Mouse (Mus musculus): ENCODE measurements around the gene Rnaset2a.
"Not testable (repeated sequence)": the region's sequence is repeated elsewhere in the genome, so short reads cannot be mapped to it uniquely, and the experiment has no call there.

Rnaset2a gene

DNA sequence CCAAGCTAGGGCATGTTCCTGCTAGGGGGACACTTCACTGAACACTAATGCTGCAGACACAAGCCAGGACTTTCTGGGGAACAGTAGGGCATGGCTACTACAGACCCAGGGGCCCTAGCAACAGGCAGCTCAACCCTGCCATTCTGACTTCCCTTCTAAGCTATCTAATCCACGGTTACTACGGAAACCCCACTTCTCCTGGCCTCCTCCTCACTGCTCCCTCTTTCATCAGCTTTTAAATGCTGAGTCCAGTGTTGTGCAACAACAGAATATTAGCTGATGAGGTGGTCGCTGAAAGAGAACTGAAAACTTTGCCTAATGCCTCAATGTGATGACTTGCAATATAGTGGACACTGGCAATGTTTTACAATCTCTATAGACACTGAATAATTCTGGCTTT lies 7.7 kb downstream of the Rnaset2a start:
- DNase-seq (ENCODE audit: extremely low read depth, low read depth) = peak; percentile 14

DNA sequence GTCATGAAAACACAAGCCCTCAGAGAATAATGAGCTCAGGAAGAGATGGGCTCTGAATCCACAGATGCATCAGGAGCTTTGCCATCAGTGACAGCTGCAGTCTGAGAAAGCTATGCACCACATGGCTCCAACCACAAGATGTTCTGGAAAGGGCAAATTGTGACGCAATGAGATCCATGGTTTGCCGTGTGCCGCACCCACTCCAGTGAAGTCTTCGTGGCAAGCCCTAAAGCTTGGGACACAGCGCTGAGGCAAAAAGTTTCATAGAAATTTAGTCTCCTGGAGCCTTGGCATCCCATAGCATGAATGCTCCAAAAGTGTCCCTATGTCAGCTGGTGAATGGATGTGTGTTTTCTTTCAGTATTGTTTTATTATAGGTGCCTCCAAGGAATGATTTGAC lies 9.8 kb downstream of the Rnaset2a start:
- not testable (repeated sequence) for DNase-seq (ENCODE audit: extremely low read depth, low read depth)

DNA sequence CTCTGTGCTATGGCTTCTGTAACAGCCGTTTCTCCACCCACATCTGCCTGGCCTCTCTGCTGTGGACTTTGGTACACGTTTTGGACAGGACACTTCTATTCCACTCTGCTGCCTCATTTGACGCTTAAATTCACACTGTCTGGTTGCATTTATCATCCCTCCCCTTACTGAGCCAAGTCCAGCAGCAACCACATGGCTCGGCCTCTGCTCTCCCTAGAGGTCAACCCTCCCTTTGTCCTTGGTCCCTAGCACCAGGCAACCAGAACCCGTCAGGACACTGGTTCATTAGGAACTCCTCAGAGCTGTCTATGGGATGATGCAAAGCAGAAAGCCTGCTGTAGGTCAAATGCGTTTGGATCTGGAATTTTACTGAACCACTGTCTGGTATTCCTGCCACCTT lies 17.0 kb downstream of the Rnaset2a start:
- not testable (repeated sequence) for DNase-seq (ENCODE audit: extremely low read depth, low read depth)

DNA sequence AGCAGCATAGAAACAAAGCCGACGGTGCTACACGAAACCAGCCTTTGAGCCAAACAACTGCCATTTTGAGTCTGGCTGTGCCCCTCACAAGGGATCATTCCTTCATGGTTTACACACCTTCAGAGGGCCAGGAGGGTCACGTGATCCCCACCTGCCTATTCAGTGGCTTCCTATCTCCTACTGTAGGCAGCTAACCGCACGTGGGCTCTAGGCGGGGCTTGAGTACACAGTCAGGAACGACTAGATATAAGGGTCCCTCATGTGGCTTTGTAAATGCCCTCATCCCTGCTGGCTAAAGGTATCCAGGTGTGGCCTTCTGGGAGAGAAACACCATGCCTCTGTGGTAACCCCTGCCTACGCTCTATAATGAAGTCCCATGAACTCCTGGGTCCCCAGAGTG lies 18.3 kb downstream of the Rnaset2a start:
- DNase-seq (ENCODE audit: extremely low read depth, low read depth) = not testable (repeated sequence)

DNA sequence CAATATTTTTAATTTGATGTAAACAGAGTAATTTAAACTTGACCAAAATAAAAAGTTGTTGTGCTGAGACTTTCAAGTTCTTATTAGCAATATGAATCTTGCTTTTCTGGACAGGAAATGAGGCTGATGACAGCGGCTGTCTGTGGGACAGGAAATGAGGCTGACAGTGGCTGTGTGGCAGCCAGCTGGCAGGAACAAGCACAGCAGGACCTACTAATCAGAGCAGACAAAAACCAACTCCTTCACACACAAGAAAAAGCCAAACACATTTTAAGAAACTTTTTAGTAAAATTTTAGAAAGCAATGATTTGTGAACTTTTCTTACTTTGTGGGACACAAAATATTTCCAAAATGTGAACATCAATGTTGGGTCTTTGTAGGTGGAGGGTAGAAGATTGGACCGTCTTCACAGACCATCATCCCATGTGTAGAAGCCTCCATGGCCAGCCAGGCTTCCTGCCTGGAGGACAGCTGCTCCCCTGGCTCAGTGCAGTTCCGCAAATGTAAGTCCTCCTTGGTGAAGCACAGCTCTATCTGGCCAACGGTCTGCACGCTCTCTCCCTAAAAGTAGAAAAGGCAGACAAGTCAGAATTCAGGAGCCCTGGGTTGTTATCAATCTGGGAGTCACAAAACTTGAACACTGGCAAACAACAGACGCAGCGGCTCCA lies 19.4 kb downstream of the Rnaset2a start:
- not testable (repeated sequence) for DNase-seq (ENCODE audit: extremely low read depth, low read depth)

DNA sequence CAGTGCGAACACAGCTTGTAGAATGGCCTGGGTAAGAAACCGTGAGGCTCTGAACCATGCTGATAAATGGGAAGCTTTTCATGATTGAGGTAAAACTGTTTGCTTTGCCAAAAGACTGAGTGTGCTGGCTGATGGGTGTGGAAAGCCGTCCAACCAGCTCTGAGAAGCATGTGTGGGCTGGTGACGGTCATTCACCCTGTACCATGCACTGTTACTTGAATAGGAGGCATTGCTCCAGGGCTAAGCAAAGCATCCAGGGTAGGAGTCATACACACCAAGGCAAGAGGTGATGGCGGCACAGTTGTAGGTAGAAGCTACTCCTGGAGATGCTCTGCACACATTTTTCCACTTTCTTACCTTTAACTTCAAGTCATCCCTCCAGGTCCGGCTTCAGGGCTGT lies 23.3 kb downstream of the Rnaset2a start:
- not testable (repeated sequence) for DNase-seq (ENCODE audit: extremely low read depth, low read depth)

GRCm38 (mm10) chr17:8122974-8123373 lies 24.9 kb downstream of the Rnaset2a start:
- DNase-seq (ENCODE audit: extremely low read depth, low read depth) = not testable (repeated sequence)

DNA sequence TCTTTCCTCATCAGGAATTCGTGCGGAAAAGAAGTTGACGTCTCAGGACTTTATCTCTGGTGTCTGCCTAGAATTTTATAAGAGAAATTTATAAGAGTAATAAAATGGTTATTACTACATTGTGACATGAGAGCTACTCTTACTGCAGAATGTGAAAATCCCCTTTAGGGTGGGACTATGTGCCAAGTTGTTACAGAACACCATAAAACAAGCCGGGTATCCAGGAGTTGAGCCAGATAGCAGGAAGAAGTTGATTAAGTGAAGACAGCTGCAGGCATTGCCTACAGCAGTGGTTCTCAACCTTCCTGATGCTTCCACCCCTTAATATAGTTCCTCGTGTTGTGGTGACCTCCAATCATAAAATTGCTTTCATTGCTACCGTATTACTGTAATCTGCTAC lies 31.0 kb downstream of the Rnaset2a start:
- DNase-seq (ENCODE audit: extremely low read depth, low read depth) = not testable (repeated sequence)

DNA sequence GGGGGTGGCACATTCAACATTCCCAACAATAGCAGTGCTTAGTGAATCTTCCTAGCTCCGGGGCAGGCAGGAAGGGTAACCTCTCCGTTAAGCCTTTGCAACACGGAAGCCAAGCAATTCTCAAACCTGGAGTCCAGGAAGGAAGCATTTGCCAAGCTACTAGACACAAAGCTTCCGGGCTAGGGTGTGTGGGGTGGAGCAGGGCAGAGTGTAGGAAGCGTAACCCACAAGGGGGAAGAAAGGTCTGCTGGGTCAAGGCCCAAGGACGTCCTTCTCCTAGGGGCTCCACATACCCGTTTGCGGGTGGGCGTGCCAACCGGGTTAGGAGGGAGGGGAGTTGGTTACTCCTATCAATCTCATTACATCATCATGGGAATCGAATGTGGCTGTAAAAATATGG lies 31.5 kb downstream of the Rnaset2a start:
- DNase-seq (ENCODE audit: extremely low read depth, low read depth) = not testable (repeated sequence)

DNA sequence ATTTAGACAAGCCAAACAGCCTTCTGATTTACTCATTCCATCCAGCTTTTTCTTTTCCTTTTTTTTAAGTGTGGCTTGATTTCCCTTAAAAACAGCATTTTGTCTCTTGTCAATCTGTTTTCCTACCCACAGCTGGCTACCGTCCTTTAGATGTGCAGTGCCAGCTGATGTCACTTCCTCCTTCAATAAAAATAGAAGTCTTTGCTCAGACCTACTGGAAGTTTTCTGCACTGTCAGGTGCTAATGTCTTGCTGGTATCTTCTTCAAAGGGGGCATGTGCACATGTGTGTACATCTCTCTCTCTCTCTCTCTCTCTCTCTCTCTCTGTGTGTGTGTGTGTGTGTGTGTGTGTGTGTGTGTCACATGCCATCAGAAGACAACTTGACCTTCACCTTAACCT lies 35.7 kb downstream of the Rnaset2a start:
- not testable (repeated sequence) for DNase-seq (ENCODE audit: extremely low read depth, low read depth)

DNA sequence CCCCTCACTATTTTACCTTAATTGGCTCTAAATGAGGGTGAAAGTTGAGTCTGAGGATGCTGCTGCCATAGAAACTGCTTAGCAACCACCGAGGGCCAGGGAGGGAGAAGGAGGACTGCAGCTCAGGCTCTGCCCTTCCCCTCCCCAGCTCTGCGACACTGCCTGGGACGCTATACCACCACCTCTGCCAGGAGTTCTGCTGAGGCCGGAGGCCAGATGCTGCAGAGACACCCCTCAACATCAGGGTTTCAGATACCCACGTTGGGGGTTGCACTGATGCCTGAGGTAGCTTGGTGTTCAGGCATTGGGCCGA lies 46.6 kb downstream of the Rnaset2a start:
- DNase-seq (ENCODE audit: extremely low read depth, low read depth) = not testable (repeated sequence)

DNA sequence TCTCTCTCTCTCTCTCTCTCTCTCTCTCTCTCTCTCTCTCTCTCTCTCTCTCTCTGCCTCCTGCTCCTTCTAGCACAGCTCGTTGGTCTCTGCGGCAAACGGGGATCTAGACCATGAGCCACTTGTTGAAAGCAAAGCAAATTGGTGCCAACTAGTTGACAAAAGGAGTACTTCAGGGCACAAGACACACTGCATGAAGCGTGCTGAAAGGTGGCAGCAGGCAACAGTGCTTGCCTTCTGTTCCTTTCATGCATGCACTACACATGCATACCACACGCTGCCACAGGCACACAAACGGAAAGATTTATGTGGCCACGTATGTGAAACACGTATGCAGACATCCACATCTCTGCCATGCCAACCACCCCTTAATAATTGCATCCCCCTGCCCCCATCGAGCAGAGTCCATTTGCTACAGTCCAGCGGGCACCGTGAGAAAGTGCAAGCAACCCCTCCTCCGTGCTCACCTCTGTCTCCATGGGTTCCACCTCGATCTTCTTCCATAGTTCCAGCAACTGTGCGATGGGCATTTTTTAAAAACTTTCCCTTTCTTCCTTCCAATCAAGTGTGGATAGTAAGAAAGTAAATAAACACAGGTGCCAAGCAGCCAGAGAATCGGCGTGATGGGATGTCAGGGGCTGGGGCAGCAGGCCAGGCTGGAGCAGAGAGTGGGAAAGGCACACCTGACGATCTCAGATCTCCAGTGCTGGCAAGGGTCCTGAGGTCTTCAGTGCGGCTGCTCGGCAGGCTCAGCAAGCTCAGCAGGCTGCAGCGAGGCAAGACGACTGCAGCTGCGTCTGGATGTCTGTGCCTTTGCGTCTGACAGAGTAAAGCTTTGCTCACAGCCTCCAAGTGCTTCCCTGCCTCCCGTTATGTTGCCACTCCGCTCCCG lies 47.2 kb downstream of the Rnaset2a start:
- DNase-seq (ENCODE audit: extremely low read depth, low read depth) = not testable (repeated sequence)

GRCm38 (mm10) chr17:8096199-8096598 lies 51.7 kb downstream of the Rnaset2a start:
- DNase-seq (ENCODE audit: extremely low read depth, low read depth) = not testable (repeated sequence)

GRCm38 (mm10) chr17:8095653-8096052 lies 52.2 kb downstream of the Rnaset2a start:
- DNase-seq (ENCODE audit: extremely low read depth, low read depth) = not testable (repeated sequence)

GRCm38 (mm10) chr17:8092537-8093526 lies 55.1 kb downstream of the Rnaset2a start:
- DNase-seq (ENCODE audit: extremely low read depth, low read depth) = not testable (repeated sequence)

GRCm38 (mm10) chr17:8091320-8091719 lies 56.6 kb downstream of the Rnaset2a start:
- DNase-seq (ENCODE audit: extremely low read depth, low read depth) = not testable (repeated sequence)

DNA sequence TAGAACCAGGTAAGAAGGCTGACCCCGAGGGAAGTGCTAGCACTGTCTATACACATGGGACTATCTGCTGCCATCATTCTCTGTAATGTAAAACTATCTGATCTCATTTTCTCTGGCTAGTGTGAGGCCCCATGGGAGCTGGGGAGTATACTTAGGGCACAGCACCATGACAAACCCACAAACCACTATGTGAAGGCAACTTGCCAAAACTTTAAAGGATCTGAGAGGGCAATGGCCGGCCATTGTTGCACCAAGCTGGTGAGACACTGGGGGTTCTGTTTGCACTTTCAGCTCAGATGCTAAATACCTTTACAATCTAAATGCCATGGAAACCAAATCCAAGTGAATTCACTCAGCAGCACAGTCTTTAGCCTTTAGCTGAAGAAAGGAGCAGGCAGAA lies 78.0 kb downstream of the Rnaset2a start:
- not testable (repeated sequence) for DNase-seq (ENCODE audit: extremely low read depth, low read depth)
